Mouse (Mus musculus) heart, embryonic 12.5 days (tissue): ENCODE results near the gene Bmpr2. TPM values are rescaled to one million over a fixed set of nuclear protein-coding genes. Genes with fewer than 3 reads are reported as not detected.

Experiments used
- ATAC-seq: fragments of 200-750 bp; cut with Nextera tagmentation; 2 replicates; pipeline ENCODE4 v1.8.0; 2017; ENCODE audit warnings: moderate TSS enrichment, moderate library complexity; ENCODE audit not compliant: insufficient number of reproducible peaks, low FRiP score
- H3K27ac ChIP-seq: fragments of 300-500 bp; sonication (generic); 2 replicates; pipeline ENCODE4 v1.5.1; 2016; ENCODE audit warnings: mild to moderate bottlenecking, moderate library complexity; ENCODE audit not compliant: poor library complexity, severe bottlenecking
- H3K27me3 ChIP-seq: fragments of 300-500 bp; sonication (generic); replicated peaks from 2 replicates; pipeline ENCODE4 v1.6.1; 2016; ENCODE audit warnings: mild to moderate bottlenecking, moderate library complexity
- H3K36me3 ChIP-seq: fragments of 300-500 bp; sonication (generic); 2 replicates; pipeline ENCODE4 v1.6.1; 2016; ENCODE audit warnings: mild to moderate bottlenecking, moderate library complexity
- H3K4me1 ChIP-seq: fragments of 300-500 bp; sonication (generic); replicated peaks from 2 replicates; pipeline ENCODE4 v1.6.1; 2016; ENCODE audit warnings: mild to moderate bottlenecking
- H3K4me2 ChIP-seq: fragments of 300-500 bp; sonication (generic); 2 replicates; pipeline ENCODE4 v1.6.1; 2016; ENCODE audit warnings: mild to moderate bottlenecking, moderate library complexity
- H3K4me3 ChIP-seq: fragments of 300-500 bp; sonication (generic); 2 replicates; pipeline ENCODE4 v1.5.1; 2016; ENCODE audit warnings: mild to moderate bottlenecking
- H3K9ac ChIP-seq: fragments of 300-500 bp; sonication (generic); 2 replicates; pipeline ENCODE4 v1.6.1; 2016; ENCODE audit warnings: mild to moderate bottlenecking, moderate library complexity
- H3K9me3 ChIP-seq: fragments of 300-500 bp; sonication (generic); replicated peaks from 2 replicates; pipeline ENCODE4 v1.6.1; 2016; ENCODE audit warnings: mild to moderate bottlenecking, moderate library complexity
- WGBS: fragments of 180-500 bp; shearing (Covaris S2); methylation state at CpG from one replicate; pipeline ENCODE4 v1.1.7; 2016; 5-methylcytosine and 5-hydroxymethylcytosine counted together
- polyA plus RNA-seq: library from polyadenylated mRNA; unstranded; fragments of >200 nt; fragmentation: Nextera tagmentation; extraction: Ambion mirVana; gene quantifications from 2 replicates; pipeline ENCODE4 v1.2.1, GENCODE M21; 2016

The Bmpr2 gene
- polyA plus RNA-seq, 1 experiment from 2014 or later, result 8.7 TPM

GRCm38 (mm10) chr1:59927131-59927680, 164.0 kb downstream of the Bmpr2 start:
- H3K36me3 ChIP-seq, result 0 out of 2 replicates have a peak, but pooled peaks cover 2% of the 10 kb centered on the region
- no peak overlapping the region for H3K9ac ChIP-seq
- 87% methylated on average over 2 of the region's 2 CpGs for WGBS
- ATAC-seq, result no peak
- no peaks in the 10 kb centered on the region for H3K27me3 ChIP-seq
- no peak overlapping the region for H3K4me3 ChIP-seq
- no peaks in the 10 kb centered on the region; the same call in 1 of the 2 replicates for H3K9me3 ChIP-seq
- H3K27ac ChIP-seq, result no peak overlapping the region
- H3K4me1 ChIP-seq, result no peaks in the 10 kb centered on the region
- no peak overlapping the region for H3K4me2 ChIP-seq

Other genes with a start within 250 kb of the Bmpr2 start
- 0.15 TPM in 1 of 2 replicates, not detected in the other for gene Gm973, start 247.1 kb upstream of the Bmpr2 start, polyA plus RNA-seq
- gene Sumo1, start 92.6 kb upstream of the Bmpr2 start, polyA plus RNA-seq, result 254 TPM in 2 replicates
- 186 and 187 TPM in 2 replicates for gene Nop58, start 78.4 kb upstream of the Bmpr2 start, polyA plus RNA-seq
- gene Fam117b, start 149.6 kb downstream of the Bmpr2 start, polyA plus RNA-seq, result 6.6 and 7.8 TPM in 2 replicates